Mouse (Mus musculus): ENCODE data around the gene Ccdc190.

- no peak for TF ChIP-seq RCOR1 (IDR thresholded peaks at IDR 0.05; ENCODE audit: low read depth, low read length)
- no peak for TF ChIP-seq POLR2A (IDR thresholded peaks at IDR 0.05; ENCODE audit: control insufficient read depth in 1 of 2, insufficient read depth in 1 of 2, low read depth in 1 of 2, low read length in 2 of 2, poor library complexity in 1 of 2)
- no peak for TF ChIP-seq TAL1 (IDR thresholded peaks at IDR 0.05; ENCODE audit: low read length)
- no peak for TF ChIP-seq E2F4 (IDR thresholded peaks at IDR 0.05; ENCODE audit: borderline replicate concordance, low read depth, low read length)
- TF ChIP-seq ETS1 (IDR thresholded peaks at IDR 0.05; ENCODE audit: low read depth, low read length) = no peak
- TF ChIP-seq CTCF (IDR thresholded peaks at IDR 0.05 in 2 of 3, conservative IDR thresholded peaks at IDR 0.05 in 1 of 3; ENCODE audit: control insufficient read depth in 1 of 3, insufficient read depth in 1 of 3, low read depth in 2 of 3, low read length in 3 of 3, poor library complexity in 1 of 3, severe bottlenecking in 1 of 3) = no peak
- TF ChIP-seq KAT2A (conservative IDR thresholded peaks at IDR 0.05; ENCODE audit: low read depth, low read length) = no peak
- no peak for TF ChIP-seq MAFK (IDR thresholded peaks at IDR 0.05; ENCODE audit: borderline replicate concordance, low read depth, low read length)
- TF ChIP-seq USF1 (IDR thresholded peaks at IDR 0.05; ENCODE audit: low read depth, low read length) = no peak
- no peak for TF ChIP-seq TBP (IDR thresholded peaks at IDR 0.05; ENCODE audit: low read depth, low read length)
- TF ChIP-seq MXI1 (IDR thresholded peaks at IDR 0.05; ENCODE audit: low read depth, low read length) = no peak
- TF ChIP-seq MEF2A (IDR thresholded peaks at IDR 0.05; ENCODE audit: extremely low read depth, insufficient replicate concordance, low read depth, low read length, poor library complexity, severe bottlenecking) = no peak
Measured at GRCm38 (mm10) chr1:169897916-169898315, 30.5 kb upstream of the Ccdc190 start.

Measured in MEL (cell line).